Mouse (Mus musculus) ES-Bruce4 (cell line): ENCODE measurements around the gene Suox. TPM values are rescaled to one million over a fixed set of nuclear protein-coding genes. Genes with fewer than 3 reads are reported as not detected.
A peak's percentile ranks its signal among the peaks of the same experiment; 100 is the strongest.

Source experiments
- H3K27ac ChIP-seq: 2 replicates; pipeline ENCODE4 v1.5.1; 2012; ENCODE audit warnings: low read length, inconsistent platforms; ENCODE audit not compliant: insufficient read depth
- H3K27me3 ChIP-seq: 2 replicates; pipeline ENCODE4 v1.6.1; 2012; ENCODE audit warnings: mild to moderate bottlenecking, low read length, inconsistent platforms; ENCODE audit not compliant: control insufficient read depth, poor library complexity, insufficient read depth, severe bottlenecking
- H3K36me3 ChIP-seq: 2 replicates; pipeline ENCODE4 v1.6.1; 2012; ENCODE audit warnings: inconsistent platforms, mild to moderate bottlenecking, low read length, moderate library complexity; ENCODE audit not compliant: control insufficient read depth, poor library complexity, insufficient read depth, severe bottlenecking
- H3K4me1 ChIP-seq: one replicate; pipeline ENCODE4 v1.8.1; 2011; ENCODE audit warnings: low read length; ENCODE audit not compliant: control insufficient read depth, insufficient read depth
- H3K4me3 ChIP-seq: 2 replicates; pipeline ENCODE4 v1.5.1; 2011; ENCODE audit warnings: low read depth, mild to moderate bottlenecking, low read length
- H3K9ac ChIP-seq: 2 replicates; pipeline ENCODE4 v1.6.1; 2012; ENCODE audit warnings: low read depth, mild to moderate bottlenecking, inconsistent platforms; ENCODE audit not compliant: poor library complexity, severe bottlenecking
- H3K9me3 ChIP-seq: replicated peaks from 2 replicates; pipeline ENCODE4 v1.6.1; 2012; ENCODE audit warnings: mild to moderate bottlenecking, low read length, inconsistent platforms; ENCODE audit not compliant: control insufficient read depth, poor library complexity, insufficient read depth, severe bottlenecking
- CTCF ChIP-seq: IDR thresholded peaks from one replicate; pipeline ENCODE4 v1.8.1; 2011; ENCODE audit warnings: low read depth, low read length
- EP300 ChIP-seq: IDR thresholded peaks from 2 replicates; pipeline ENCODE4 v1.6.1; 2011; ENCODE audit warnings: low read depth, low read length; ENCODE audit not compliant: insufficient read depth
- POLR2A ChIP-seq: IDR thresholded peaks from one replicate; pipeline ENCODE4 v1.8.1; 2011; ENCODE audit warnings: low read length; ENCODE audit not compliant: insufficient read depth
- polyA plus RNA-seq: library from polyadenylated mRNA; stranded (reverse); fragments of >200 nt; gene quantifications from 2 replicates; pipeline ENCODE4 v1.2.4, GENCODE M21; 2011; ENCODE audit warnings: low read depth; ENCODE audit not compliant: missing spikeins, insufficient read depth, insufficient read length

The Suox gene
- polyA plus RNA-seq, 1 experiment, result 14.3 TPM

DNA sequence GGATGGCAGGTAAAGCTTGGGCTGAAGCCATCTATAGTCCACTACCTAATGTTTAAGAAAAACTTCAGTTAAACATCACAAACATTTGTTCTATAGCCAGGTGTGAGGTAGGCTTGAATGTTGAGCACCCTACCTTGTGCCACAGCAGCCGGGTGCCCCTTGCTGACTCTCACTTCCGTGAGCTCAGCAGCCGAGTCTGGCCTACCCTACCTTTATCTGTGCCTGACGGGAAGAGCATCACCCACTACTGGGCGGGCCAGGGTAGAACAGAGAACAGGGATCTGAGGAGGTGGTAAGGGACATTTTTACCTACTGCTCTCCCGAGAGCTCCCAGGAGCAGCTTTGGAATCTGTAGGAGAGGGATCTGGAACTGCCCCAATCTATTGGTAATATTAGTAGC lies 31.1 kb downstream of the Suox start:
- Histone ChIP-seq H3K4me1 (peaks cover 4% of the 10 kb centered on the region), H3K27me3 (no peaks in the 10 kb centered on the region), H3K9ac (no peak overlapping the region), H3K36me3 (no peaks in the 10 kb centered on the region), H3K27ac (no peak overlapping the region), H3K9me3 (no peaks in the 10 kb centered on the region), H3K4me3 (no peak overlapping the region)
- TF ChIP-seq CTCF (no peak), POLR2A (no peak), EP300 (no peak)

GRCm38 (mm10) chr10:128641871-128642270 lies 32.0 kb downstream of the Suox start:
- Histone ChIP-seq H3K27ac (no peak overlapping the region), H3K9me3 (no peaks in the 10 kb centered on the region), H3K9ac (no peak overlapping the region), H3K27me3 (no peaks in the 10 kb centered on the region), H3K4me1 (peaks cover 4% of the 10 kb centered on the region), H3K4me3 (no peak overlapping the region), H3K36me3 (no peaks in the 10 kb centered on the region)
- TF ChIP-seq POLR2A (no peak), EP300 (no peak), CTCF (no peak)

GRCm38 (mm10) chr10:128640891-128641290 lies 33.0 kb downstream of the Suox start:
- H3K9ac ChIP-seq, result peak overlapping the region; percentile 19; the same call in 1 of the 2 replicates

GRCm38 (mm10) chr10:128639999-128640398 lies 33.9 kb downstream of the Suox start:
- H3K36me3 ChIP-seq, result no peaks in the 10 kb centered on the region

More at GRCm38 (mm10) chr10:128640891-128641290, 33.0 kb downstream of the Suox start:
- TF ChIP-seq CTCF, result no peak
- no peak for TF ChIP-seq POLR2A
- TF ChIP-seq EP300, result no peak
- Histone ChIP-seq H3K4me1 (peaks cover 6% of the 10 kb centered on the region), H3K36me3 (no peaks in the 10 kb centered on the region), H3K4me3 (no peak overlapping the region), H3K9me3 (no peaks in the 10 kb centered on the region), H3K27ac (no peak overlapping the region), H3K27me3 (no peaks in the 10 kb centered on the region)

GRCm38 (mm10) chr10:128637011-128637410 lies 36.9 kb downstream of the Suox start:
- Histone ChIP-seq H3K4me3 (no peak overlapping the region), H3K36me3 (no peaks in the 10 kb centered on the region), H3K4me1 (peaks cover 15% of the 10 kb centered on the region), H3K9me3 (no peaks in the 10 kb centered on the region), H3K27ac (no peak overlapping the region), H3K9ac (no peak overlapping the region), H3K27me3 (no peaks in the 10 kb centered on the region)
- TF ChIP-seq EP300, result no peak

More at GRCm38 (mm10) chr10:128639999-128640398, 33.9 kb downstream of the Suox start:
- Histone ChIP-seq H3K9ac (no peak overlapping the region), H3K4me3 (no peak overlapping the region), H3K9me3 (no peaks in the 10 kb centered on the region), H3K27ac (no peak overlapping the region), H3K27me3 (no peaks in the 10 kb centered on the region), H3K4me1 (peaks cover 6% of the 10 kb centered on the region)
- TF ChIP-seq EP300 (no peak), CTCF (no peak), POLR2A (no peak)

DNA sequence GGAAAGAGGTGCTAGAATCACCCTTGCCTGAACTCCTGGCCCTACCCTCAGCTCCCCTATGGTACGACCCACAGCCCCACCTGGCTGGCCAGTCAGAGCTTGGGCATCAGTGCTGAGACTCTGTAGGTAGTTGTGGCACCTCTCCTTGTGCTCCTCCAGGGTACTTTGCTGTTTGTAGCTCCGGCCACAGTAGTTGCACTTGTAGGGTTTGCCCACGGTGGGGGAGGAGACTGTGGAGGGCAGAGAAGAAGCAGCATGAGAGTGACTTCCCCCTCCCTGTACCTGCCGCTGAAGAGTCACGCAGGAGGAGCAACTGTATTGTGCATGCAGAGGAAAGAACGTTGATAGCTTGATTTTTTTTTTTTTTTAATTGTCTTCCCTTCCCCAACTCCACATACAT lies 37.3 kb downstream of the Suox start:
- H3K4me1 ChIP-seq, result peaks cover 15% of the 10 kb centered on the region
- TF ChIP-seq EP300 (no peak), CTCF (no peak), POLR2A (no peak)
- no peak overlapping the region for H3K27ac ChIP-seq
- H3K4me3 ChIP-seq, result no peak overlapping the region
- no peaks in the 10 kb centered on the region for H3K27me3 ChIP-seq
- no peak overlapping the region for H3K9ac ChIP-seq
- no peaks in the 10 kb centered on the region for H3K36me3 ChIP-seq
- H3K9me3 ChIP-seq, result no peaks in the 10 kb centered on the region
